Mouse (Mus musculus) c-Kit-positive CD71-positive TER-119-negative erythroid progenitor cells, embryonic 14.5 days (primary cell): Measurements from ENCODE around the gene Pms1.
"Not testable (repeated sequence)": the region's sequence is repeated elsewhere in the genome, so short reads cannot be mapped to it uniquely, and the experiment has no call there.

Experiments
- DNase-seq: peaks from one replicate; pipeline ENCODE4 v3.0.0-alpha.2; 2013; ENCODE audit warnings: low read depth

The Pms1 gene

GRCm38 (mm10) chr1:53296581-53297383 is at the start of gene Pms1, which contains the start of the genes Ormdl1 and Gm28778:
Gene Pms1, minus strand, starts transcription at chr1:53297018.
Gene Ormdl1, plus strand, starts transcription at chr1:53297095.
Gene Gm28778, plus strand, starts transcription at chr1:53297111.
- DNase-seq: peak; percentile 86

- DNase-seq: no peak
Observed at GRCm38 (mm10) chr1:53341071-53341470, 44.3 kb upstream of the Pms1 start.

- DNase-seq: not testable (repeated sequence)
Observed at GRCm38 (mm10) chr1:53337403-53337802, 40.6 kb upstream of the Pms1 start.

- DNase-seq: no peak
Observed at GRCm38 (mm10) chr1:53335465-53335864, 38.6 kb upstream of the Pms1 start.

- not testable (repeated sequence) for DNase-seq
Observed at GRCm38 (mm10) chr1:53333527-53333926, 36.7 kb upstream of the Pms1 start.

GRCm38 (mm10) chr1:53324827-53325494 is 28.1 kb upstream of the Pms1 start:
- DNase-seq: no peak

GRCm38 (mm10) chr1:53324277-53324676 is 27.5 kb upstream of the Pms1 start:
- no peak for DNase-seq

- DNase-seq: no peak
Observed at GRCm38 (mm10) chr1:53323254-53323653, 26.4 kb upstream of the Pms1 start.

- DNase-seq: no peak
Observed at GRCm38 (mm10) chr1:53321662-53322344, 25.0 kb upstream of the Pms1 start.

- peak; percentile 76 for DNase-seq
Observed at GRCm38 (mm10) chr1:53312989-53313967, 16.5 kb upstream of the Pms1 start, which contains the start of gene Osgepl1. Gene Osgepl1, plus strand, starts transcription at chr1:53313624.

GRCm38 (mm10) chr1:53300506-53300905 is 3.7 kb upstream of the Pms1 start:
- no peak for DNase-seq

GRCm38 (mm10) chr1:53291197-53291596 is 5.6 kb downstream of the Pms1 start:
- no peak for DNase-seq

GRCm38 (mm10) chr1:53272646-53273045 is 24.2 kb downstream of the Pms1 start:
- no peak for DNase-seq

- no peak for DNase-seq
Observed at GRCm38 (mm10) chr1:53269901-53270300, 26.9 kb downstream of the Pms1 start.

- not testable (repeated sequence) for DNase-seq
Observed at GRCm38 (mm10) chr1:53264958-53265612, 31.7 kb downstream of the Pms1 start.

- no peak for DNase-seq
Observed at GRCm38 (mm10) chr1:53226063-53226462, 70.8 kb downstream of the Pms1 start.

- no peak for DNase-seq
Observed at GRCm38 (mm10) chr1:53225616-53226015, 71.2 kb downstream of the Pms1 start.

- no peak for DNase-seq
Observed at GRCm38 (mm10) chr1:53224775-53225174, 72.0 kb downstream of the Pms1 start.

- DNase-seq: no peak
Observed at GRCm38 (mm10) chr1:53210136-53210535, 86.7 kb downstream of the Pms1 start.

GRCm38 (mm10) chr1:53203902-53204301 is 92.9 kb downstream of the Pms1 start:
- no peak for DNase-seq
